Mouse (Mus musculus) embryonic facial prominence, embryonic 10.5 days (tissue): ENCODE measurements at regions not wholly inside any gene's neighbourhood (a gene's known extent, or its start where the extent isn't known, plus 50 kb on each side); places are given as distances from the start of the nearest gene placed in this dataset.

ENCODE experiments used
- DNase-seq: peaks from one replicate; pipeline ENCODE4 v3.0.0-alpha.2; 2017; ENCODE audit warnings: low spot score
- H3K27ac ChIP-seq: fragments of 300-500 bp; sonication (generic); replicated peaks from 2 replicates; pipeline ENCODE4 v1.5.1; 2016; ENCODE audit warnings: mild to moderate bottlenecking
- H3K27me3 ChIP-seq: fragments of 300-500 bp; sonication (generic); replicated peaks from 2 replicates; pipeline ENCODE4 v1.6.1; 2016; ENCODE audit warnings: low read depth, mild to moderate bottlenecking; ENCODE audit not compliant: poor library complexity, severe bottlenecking
- H3K36me3 ChIP-seq: fragments of 300-500 bp; sonication (generic); replicated peaks from 2 replicates; pipeline ENCODE4 v1.6.1; 2016; ENCODE audit warnings: mild to moderate bottlenecking, moderate library complexity
- H3K4me1 ChIP-seq: fragments of 300-500 bp; sonication (generic); 2 replicates; pipeline ENCODE4 v1.6.1; 2016
- H3K4me3 ChIP-seq: fragments of 300-500 bp; sonication (generic); 2 replicates; pipeline ENCODE4 v1.5.1; 2016; ENCODE audit warnings: mild to moderate bottlenecking, moderate library complexity
- H3K9me3 ChIP-seq: fragments of 300-500 bp; sonication (generic); 2 replicates; pipeline ENCODE4 v1.6.1; 2016; ENCODE audit warnings: mild to moderate bottlenecking
- WGBS: fragments of 180-500 bp; shearing (Covaris S2); methylation state at CpG from one replicate; pipeline ENCODE4 v1.1.7; 2016; 5-methylcytosine and 5-hydroxymethylcytosine counted together

DNA sequence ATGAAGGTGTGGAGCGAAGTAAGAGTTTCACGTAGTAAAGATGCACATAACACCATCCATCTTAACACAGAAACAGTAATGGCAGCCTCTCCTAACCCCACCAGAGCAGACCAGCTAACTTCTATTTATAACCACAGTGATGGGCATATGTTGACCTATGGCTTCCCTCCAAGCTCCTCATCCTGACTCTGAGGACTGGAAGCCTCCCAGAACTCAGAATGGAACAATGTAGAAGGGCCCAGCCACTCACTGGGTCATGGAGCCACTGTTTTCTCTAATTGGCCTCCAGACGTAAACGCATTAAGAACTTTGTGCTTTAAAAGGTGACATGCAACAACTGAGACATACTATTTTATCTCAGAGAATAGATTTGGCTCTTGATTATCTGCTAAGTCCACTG, 77.0 kb downstream of the Irs2 start:
- Histone ChIP-seq H3K27ac (no peak overlapping the region), H3K36me3 (no peaks in the 10 kb centered on the region), H3K9me3 (no peaks in the 10 kb centered on the region), H3K4me3 (no peak overlapping the region), H3K4me1 (peaks cover 34% of the 10 kb centered on the region), H3K27me3 (peaks cover 70% of the 10 kb centered on the region)
- DNase-seq: no peak
- 87% methylated on average over 4 of the region's 4 CpGs for WGBS

GRCm38 (mm10) chr8:10928836-10929235, 79.4 kb downstream of the Irs2 start:
- Histone ChIP-seq H3K36me3 (no peaks in the 10 kb centered on the region), H3K27ac (peak overlapping the region; percentile 52; the same call in 1 of the 2 replicates), H3K4me3 (no peak overlapping the region), H3K4me1 (peaks cover 40% of the 10 kb centered on the region), H3K27me3 (peaks cover 49% of the 10 kb centered on the region), H3K9me3 (no peaks in the 10 kb centered on the region)
- WGBS: 86% methylated on average over 3 of the region's 3 CpGs
- DNase-seq: no peak

DNA sequence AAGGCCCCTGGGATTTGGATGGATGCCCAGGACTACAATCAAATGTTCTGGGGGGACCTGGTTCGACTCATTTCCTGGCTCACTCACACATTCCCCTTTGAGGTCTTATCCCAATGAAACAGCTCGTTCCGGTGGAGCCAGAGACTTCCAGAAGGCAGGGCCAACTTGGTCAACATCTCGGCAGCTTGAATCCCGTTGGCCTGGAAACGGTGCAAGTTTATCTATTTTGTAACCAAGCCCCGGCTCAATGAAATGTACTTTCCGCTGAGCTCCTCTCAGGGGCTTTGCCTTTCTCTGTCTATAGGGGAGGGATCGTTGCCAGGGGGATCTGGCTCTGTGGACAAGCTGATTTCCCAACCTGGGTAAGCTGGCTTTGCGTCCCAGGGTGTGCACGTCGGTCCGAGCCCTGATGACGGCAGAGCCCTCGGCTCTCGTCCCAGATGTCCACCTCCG, 79.9 kb downstream of the Irs2 start:
- WGBS: 80% methylated on average over 17 of the region's 17 CpGs
- Histone ChIP-seq H3K27me3 (peaks cover 46% of the 10 kb centered on the region), H3K4me3 (no peak overlapping the region), H3K27ac (peak overlapping the region; percentile 52; the same call in 1 of the 2 replicates), H3K4me1 (peaks cover 45% of the 10 kb centered on the region), H3K9me3 (no peaks in the 10 kb centered on the region), H3K36me3 (no peaks in the 10 kb centered on the region)
- DNase-seq: no peak

DNA sequence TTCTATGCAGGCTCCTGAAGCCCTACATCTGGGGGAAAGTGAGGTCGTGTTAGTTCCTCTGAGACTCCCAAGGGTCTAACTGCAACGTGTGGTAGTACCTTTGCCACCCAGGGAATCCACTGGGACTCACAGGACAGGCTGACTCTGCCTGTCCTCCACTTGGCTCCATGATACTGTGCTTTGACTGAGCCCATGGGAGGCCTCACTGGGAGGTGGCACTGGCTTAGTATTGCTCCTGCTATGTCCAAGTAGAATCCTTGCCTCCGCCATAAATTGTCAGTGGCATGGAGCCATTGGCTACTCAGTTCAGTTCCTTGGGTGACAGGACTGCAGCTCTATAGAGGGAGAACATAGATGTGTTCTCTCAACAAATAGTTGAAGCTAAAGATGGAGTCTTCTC, 81.1 kb downstream of the Irs2 start:
- Histone ChIP-seq H3K4me1 (peaks cover 57% of the 10 kb centered on the region), H3K36me3 (no peaks in the 10 kb centered on the region), H3K27me3 (peaks cover 35% of the 10 kb centered on the region), H3K4me3 (no peak overlapping the region), H3K9me3 (no peaks in the 10 kb centered on the region), H3K27ac (peak overlapping the region; percentile 93)
- 53% methylated on average over 3 of the region's 3 CpGs for WGBS
- no peak for DNase-seq

DNA sequence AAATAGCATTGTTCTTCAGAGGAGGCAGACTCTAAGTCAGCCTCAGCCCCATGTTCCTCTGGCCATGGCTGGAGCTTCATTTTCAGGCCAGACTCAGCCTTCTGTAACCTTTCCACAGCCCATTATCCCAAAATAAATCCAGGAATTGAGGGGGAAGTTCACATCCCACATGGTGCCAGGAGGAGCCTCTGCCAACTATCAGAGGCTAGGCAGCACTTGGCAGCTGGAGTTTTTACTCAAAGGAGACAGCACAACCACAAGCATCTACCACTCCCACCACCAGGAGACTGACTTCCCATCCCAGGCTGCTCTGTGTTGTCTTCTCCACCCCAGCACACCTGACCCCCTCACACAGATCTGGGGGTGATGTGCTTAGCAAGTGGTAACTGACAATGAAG, 81.7 kb downstream of the Irs2 start:
- no peak for DNase-seq
- Histone ChIP-seq H3K36me3 (no peaks in the 10 kb centered on the region), H3K9me3 (no peaks in the 10 kb centered on the region), H3K27ac (peak overlapping the region; percentile 93), H3K4me1 (peaks cover 64% of the 10 kb centered on the region), H3K27me3 (peaks cover 33% of the 10 kb centered on the region), H3K4me3 (peak overlapping the region; percentile 45)

DNA sequence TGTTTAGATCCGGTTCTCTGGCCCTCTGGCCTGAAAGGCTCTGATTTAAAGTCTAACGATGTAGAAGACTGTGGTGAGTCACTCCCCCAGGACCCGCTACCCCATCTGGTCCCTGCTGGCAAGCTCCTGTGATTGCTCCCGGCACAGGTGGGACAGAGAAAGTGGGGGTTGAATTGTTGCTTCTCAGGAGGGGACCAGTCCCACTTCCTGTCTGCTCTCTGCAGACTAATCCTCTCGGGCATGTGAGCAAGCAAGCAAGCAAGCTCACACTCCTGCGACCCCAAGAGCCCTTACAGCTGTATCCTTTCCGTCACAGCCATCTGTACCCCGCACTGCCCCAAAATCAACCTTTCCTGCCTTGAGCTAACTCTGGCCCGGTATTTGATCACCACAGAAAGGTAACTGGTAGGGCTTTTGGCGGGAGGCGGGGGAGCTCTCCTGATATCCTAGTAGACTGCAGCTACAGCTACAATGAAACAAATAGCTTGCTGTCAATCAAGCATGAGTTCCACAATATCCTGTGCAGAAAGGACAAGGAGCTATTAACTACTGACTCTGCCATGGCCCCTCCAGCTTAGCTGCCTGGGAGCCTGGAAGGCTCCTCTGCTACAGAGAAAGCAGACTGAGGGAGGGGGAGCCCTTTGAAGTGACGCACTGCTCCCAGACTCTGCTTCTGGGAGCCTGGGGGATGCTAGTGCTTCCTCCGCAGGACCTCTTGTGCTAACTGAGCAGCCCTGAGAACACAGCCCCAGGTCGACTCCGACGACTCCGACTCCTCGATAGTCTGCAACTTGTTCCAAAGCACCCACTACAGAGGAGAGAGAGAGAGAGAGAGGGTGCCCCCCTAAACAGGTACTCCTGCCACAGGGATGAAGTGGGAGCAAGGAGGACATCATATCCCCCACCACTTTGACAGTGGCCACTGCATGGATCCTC, 82.4 kb downstream of the Irs2 start:
- peak; percentile 79 for DNase-seq
- Histone ChIP-seq H3K36me3 (no peaks in the 10 kb centered on the region), H3K4me1 (peaks cover 70% of the 10 kb centered on the region), H3K27ac (peak overlapping the region; percentile 93), H3K27me3 (peaks cover 27% of the 10 kb centered on the region), H3K4me3 (peak overlapping the region; percentile 45), H3K9me3 (no peaks in the 10 kb centered on the region)
- under 1% methylated on average over 18 of the region's 18 CpGs for WGBS

GRCm38 (mm10) chr8:10924526-10925199, 83.6 kb downstream of the Irs2 start:
- under 1% methylated on average over 20 of the region's 20 CpGs for WGBS
- H3K9me3 ChIP-seq: no peaks in the 10 kb centered on the region
- no peaks in the 10 kb centered on the region for H3K36me3 ChIP-seq
- peak; percentile 88 for DNase-seq
- peaks cover 20% of the 10 kb centered on the region for H3K27me3 ChIP-seq
- H3K4me1 ChIP-seq: peaks cover 82% of the 10 kb centered on the region
- peak overlapping the region; percentile 45 for H3K4me3 ChIP-seq
- H3K27ac ChIP-seq: peak overlapping the region; percentile 93

DNA sequence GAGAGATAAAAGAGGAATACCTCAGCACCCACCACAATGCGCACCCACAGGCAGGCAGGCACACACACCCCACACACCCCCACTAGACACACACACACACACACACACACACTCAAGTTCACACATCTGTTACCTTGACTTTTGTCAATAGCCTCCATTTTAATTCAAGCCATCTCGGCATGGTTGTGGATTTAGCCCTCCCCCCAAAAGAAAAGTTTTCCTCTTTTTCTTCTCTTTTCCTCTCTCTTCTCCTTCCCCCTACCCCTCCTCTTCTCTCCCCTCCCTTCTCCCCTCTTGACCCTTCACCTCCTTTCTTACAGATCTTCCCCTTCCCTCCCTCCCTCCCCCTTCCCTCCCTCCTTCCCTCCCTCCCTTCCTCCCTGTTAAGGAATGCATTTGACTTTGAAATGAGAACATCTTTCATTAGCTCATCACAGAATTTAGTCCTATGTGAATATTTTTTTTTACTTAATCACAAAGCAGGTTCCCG, 84.2 kb downstream of the Irs2 start:
- Histone ChIP-seq H3K27me3 (peaks cover 22% of the 10 kb centered on the region), H3K9me3 (no peaks in the 10 kb centered on the region), H3K36me3 (no peaks in the 10 kb centered on the region), H3K4me1 (peaks cover 86% of the 10 kb centered on the region), H3K4me3 (peak overlapping the region; percentile 45), H3K27ac (peak overlapping the region; percentile 93)
- WGBS: 0% methylated on average over 3 of the region's 3 CpGs
- DNase-seq: no peak

GRCm38 (mm10) chr8:10923071-10924000, 84.9 kb downstream of the Irs2 start:
- Histone ChIP-seq H3K9me3 (no peaks in the 10 kb centered on the region), H3K4me1 (peaks cover 89% of the 10 kb centered on the region), H3K36me3 (no peaks in the 10 kb centered on the region), H3K4me3 (peak overlapping the region; percentile 45), H3K27me3 (peaks cover 28% of the 10 kb centered on the region), H3K27ac (peak overlapping the region; percentile 93)
- 23% methylated on average over 19 of the region's 19 CpGs for WGBS
- DNase-seq: peak; percentile 66

GRCm38 (mm10) chr8:10922209-10923030, 85.8 kb downstream of the Irs2 start:
- WGBS: 32% methylated on average over 12 of the region's 12 CpGs
- Histone ChIP-seq H3K4me3 (no peak overlapping the region), H3K27ac (peak overlapping the region; percentile 93), H3K36me3 (no peaks in the 10 kb centered on the region), H3K27me3 (peaks cover 28% of the 10 kb centered on the region; the same call in 1 of the 2 replicates), H3K4me1 (peaks cover 86% of the 10 kb centered on the region), H3K9me3 (no peaks in the 10 kb centered on the region)
- peak; percentile 49 for DNase-seq

DNA sequence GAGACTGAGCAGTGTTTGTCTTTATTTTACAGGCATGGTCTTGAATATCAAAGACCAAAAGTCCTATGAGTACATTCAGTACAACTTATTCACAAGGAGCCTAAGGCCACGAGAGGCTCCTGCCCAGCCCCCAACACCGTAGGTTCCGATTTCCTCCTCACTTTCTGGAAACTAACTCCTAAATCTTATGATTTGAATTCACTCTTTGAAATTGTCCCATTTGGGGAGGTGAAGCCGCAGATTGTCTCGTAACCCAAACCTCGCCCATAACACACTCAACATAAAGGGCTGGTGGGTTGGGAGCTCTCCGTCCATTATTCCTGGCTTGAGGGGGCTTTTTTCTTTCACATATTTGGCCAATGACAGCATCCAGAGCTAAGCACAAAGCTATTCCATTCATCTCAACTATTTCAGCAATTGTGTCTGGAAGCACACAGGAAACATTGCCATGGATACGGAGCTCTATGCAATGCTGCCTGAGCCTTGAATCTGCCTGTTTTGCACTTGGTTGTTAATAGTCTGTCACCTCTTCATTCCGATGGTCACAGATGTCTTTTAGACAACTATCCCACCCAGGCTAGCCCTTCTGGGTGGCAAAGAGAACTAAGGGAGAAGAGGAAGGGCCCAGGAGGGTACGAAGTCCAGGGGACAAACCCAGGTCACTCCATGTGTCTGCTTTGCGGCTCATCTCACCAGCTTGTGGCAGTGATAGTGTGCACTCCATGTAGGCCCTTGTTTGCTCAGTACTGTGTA, 86.6 kb downstream of the Irs2 start:
- H3K4me3 ChIP-seq: no peak overlapping the region
- no peaks in the 10 kb centered on the region for H3K9me3 ChIP-seq
- no peaks in the 10 kb centered on the region for H3K36me3 ChIP-seq
- 33% methylated on average over 11 of the region's 11 CpGs for WGBS
- DNase-seq: peak; percentile 55
- peak overlapping the region; percentile 93 for H3K27ac ChIP-seq
- H3K4me1 ChIP-seq: peaks cover 78% of the 10 kb centered on the region
- peaks cover 20% of the 10 kb centered on the region; the same call in 1 of the 2 replicates for H3K27me3 ChIP-seq
